9 mouse cellular contexts compared by ENCODE assay signal in the genomic region with DNA sequence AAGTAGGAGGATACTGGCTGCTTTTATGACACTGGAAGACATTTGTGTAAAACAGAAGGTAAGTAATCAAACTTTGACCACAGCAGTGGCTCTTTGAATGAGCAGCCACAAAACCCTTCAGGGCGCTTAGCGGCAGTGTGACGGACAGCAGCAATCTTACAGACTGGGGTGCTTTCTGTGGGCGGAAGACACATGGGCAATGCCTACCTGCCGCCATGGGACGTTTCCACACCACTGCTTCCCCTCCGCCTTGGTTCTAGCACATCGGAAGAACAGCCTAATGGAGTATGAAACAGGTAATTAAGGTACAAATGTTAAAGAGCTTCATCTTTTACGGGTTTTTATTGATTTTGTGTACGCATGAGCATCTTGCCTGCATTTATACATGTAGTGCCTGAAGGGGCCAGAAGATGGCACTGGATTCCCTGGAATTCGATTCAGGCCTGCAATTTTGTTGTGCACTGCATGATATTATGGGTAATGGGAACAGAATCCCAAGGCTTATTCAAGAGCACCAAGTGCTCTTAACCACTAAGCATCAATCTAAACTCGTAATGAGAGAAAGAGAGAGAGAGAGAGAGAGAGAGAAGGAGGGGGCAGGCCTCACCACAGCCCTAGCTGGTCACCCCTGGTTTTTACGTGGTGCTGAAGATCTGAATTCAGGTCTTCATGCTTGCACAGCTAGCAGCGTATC. TPM values are rescaled to one million over a fixed set of nuclear protein-coding genes. Genes with fewer than 3 reads are reported as not detected.
DNase-seq lines count a peak whose midpoint lies in the region; ATAC-seq and TF ChIP-seq lines count a peak whose summit lies in the region.
"Had no signal": no experiment of that assay in that cellular context is flagged by ENCODE, and none has a peak within 500 bp of the region (broad histone marks: within the 10 kb centered on the region; RNA-seq: fewer than 3 reads in every experiment).

No protein-coding gene starts in this region.

- TF ChIP-seq POLR2A in kidney, adult 2 months (IDR thresholded peaks at IDR 0.05; ENCODE audit: low read depth, low read length), result no peak

- TF ChIP-seq CTCF in kidney, adult 2 months (conservative IDR thresholded peaks at IDR 0.05; ENCODE audit: insufficient read depth, insufficient read length, low read depth, low read length), result peak; percentile 50

- no peaks in the 10 kb centered on the region; the same call in 1 of the 2 replicates for H3K4me1 ChIP-seq in kidney, adult 2 months (ENCODE audit: control insufficient read depth, insufficient read depth, low read length)
- peaks cover 4% of the 10 kb centered on the region for H3K4me1 ChIP-seq in kidney, embryonic 16.5 days (ENCODE audit: insufficient read depth, low read length)
- H3K4me1 ChIP-seq in hindbrain, embryonic 13.5 days (replicated peaks), result peaks cover 3% of the 10 kb centered on the region

- no peak overlapping the region for H3K4me2 ChIP-seq in kidney, embryonic 16.5 days (replicated peaks; ENCODE audit: low read depth, low read length)
- no peak overlapping the region for H3K4me2 ChIP-seq in hindbrain, embryonic 13.5 days

- WGBS in kidney, adult 2 months, result 74% methylated on average over 14 of the region's 14 CpGs
- WGBS in kidney, embryonic 16.5 days, result 70% methylated on average over 14 of the region's 14 CpGs
- 81% methylated on average over 14 of the region's 14 CpGs for WGBS in hindbrain, embryonic 13.5 days

- no peaks in the 10 kb centered on the region for H3K36me3 ChIP-seq in kidney, adult 2 months (ENCODE audit: control insufficient read depth, insufficient read depth, low read length)
- peaks cover 41% of the 10 kb centered on the region for H3K36me3 ChIP-seq in kidney, embryonic 16.5 days (ENCODE audit: insufficient read depth, low read length)
- peaks cover 30% of the 10 kb centered on the region for H3K36me3 ChIP-seq in hindbrain, embryonic 13.5 days

- H3K27ac ChIP-seq in kidney, adult 2 months (ENCODE audit: insufficient read depth, low read depth, low read length), result no peak overlapping the region
- H3K27ac ChIP-seq in kidney, embryonic 16.5 days (ENCODE audit: low read length), result no peak overlapping the region
- H3K27ac ChIP-seq in hindbrain, embryonic 13.5 days, result no peak overlapping the region

- H3K4me3 ChIP-seq in kidney, adult 2 months (ENCODE audit: insufficient read depth, low read depth, low read length), result no peak overlapping the region
- H3K4me3 ChIP-seq in kidney, embryonic 16.5 days (ENCODE audit: low read length), result no peak overlapping the region
- H3K4me3 ChIP-seq in hindbrain, embryonic 13.5 days, result no peak overlapping the region
- H3K4me3 ChIP-seq: erythroblast, embryonic 14.5 days had no signal

- no peaks in the 10 kb centered on the region for H3K9me3 ChIP-seq in kidney, embryonic 16.5 days (ENCODE audit: low read length)
- H3K9me3 ChIP-seq in hindbrain, embryonic 13.5 days, result no peaks in the 10 kb centered on the region

- peak; percentile 42 for DNase-seq in kidney, adult 2 months
- DNase-seq in MEL-GATA-1-ER (ENCODE audit: extremely low read depth, low read depth), result peak; percentile 33
- DNase-seq in cerebellum, postnatal 36 days, result peak; percentile 24 to 51
- DNase-seq in left cerebral cortex, postnatal 4 days, result peak; percentile 50
- DNase-seq in retina, postnatal 7 days (ENCODE audit: low read depth, low spot score), result peak; percentile 20
- no peak for DNase-seq in spleen, postnatal 36 days (ENCODE audit: low spot score in 2 of 2)

- no peak overlapping the region for H3K9ac ChIP-seq in kidney, embryonic 16.5 days (replicated peaks; ENCODE audit: low read length)
- no peak overlapping the region for H3K9ac ChIP-seq in hindbrain, embryonic 13.5 days

- H3K27me3 ChIP-seq in kidney, adult 2 months (replicated peaks; ENCODE audit: control insufficient read depth, insufficient read depth, low read length), result no peaks in the 10 kb centered on the region
- H3K27me3 ChIP-seq in kidney, embryonic 16.5 days (ENCODE audit: insufficient read depth, low read length), result no peaks in the 10 kb centered on the region
- H3K27me3 ChIP-seq in hindbrain, embryonic 13.5 days, result no peaks in the 10 kb centered on the region

- ATAC-seq in kidney, embryonic 16.5 days (ENCODE audit: low FRiP score, low TSS enrichment), result no peak
- ATAC-seq in hindbrain, embryonic 13.5 days (ENCODE audit: low FRiP score), result peak; percentile 39; the same call in 1 of the 2 replicates

- intact Hi-C loops in left cerebral cortex, postnatal 4 days (cut with DNase I), result loop anchor here (10.0 kb wide), 1 partner anchor 841 kb away; no protein-coding TSS in a partner anchor

RNA-seq across cellular contexts. Expression of a gene that starts 5.5 kb away (rescaled TPM):
- polyA plus RNA-seq in kidney, adult 2 months (2012; rRNA removed), result 2.6 and 3.2 TPM in 2 replicates
- polyA plus RNA-seq in kidney, embryonic 16.5 days (2015; fragmentation: Nextera tagmentation; extraction: Ambion mirVana), result 17.8 and 21.2 TPM in 2 replicates
- 6.3 and 6.5 TPM in 2 replicates for polyA plus RNA-seq in hindbrain, embryonic 13.5 days (2015; fragmentation: Nextera tagmentation; extraction: Ambion mirVana)
- total RNA-seq in left cerebral cortex, postnatal 4 days (2021), result 1 to 10 TPM; 3.3 to 3.5 TPM

RNA-seq across cellular contexts. Expression of a gene that starts 42.0 kb away (rescaled TPM):
- polyA plus RNA-seq in kidney, adult 2 months (2012; rRNA removed), result 1.7 and 1.9 TPM in 2 replicates
- polyA plus RNA-seq in kidney, embryonic 16.5 days (2015; fragmentation: Nextera tagmentation; extraction: Ambion mirVana), result 7.0 and 7.7 TPM in 2 replicates
- 7.5 and 8.3 TPM in 2 replicates for polyA plus RNA-seq in hindbrain, embryonic 13.5 days (2015; fragmentation: Nextera tagmentation; extraction: Ambion mirVana)
- total RNA-seq in left cerebral cortex, postnatal 4 days (2021), result 1 to 10 TPM; 8.4 to 9.7 TPM

Comparison
In these comparisons a context has a peak if more than half of its experiments do, and no peak if none do; other contexts are left out.
1. DNase-seq: peak in kidney, adult 2 months (single experiment), MEL-GATA-1-ER (single experiment), cerebellum, postnatal 36 days (2 of 2), left cerebral cortex, postnatal 4 days (single experiment) and retina, postnatal 7 days (single experiment); none in spleen, postnatal 36 days (0 of 2).